Mouse (Mus musculus) liver, postnatal 0 days (tissue): Measurements from ENCODE around the gene Tmem147. TPM values are rescaled to one million over a fixed set of nuclear protein-coding genes. Genes with fewer than 3 reads are reported as not detected.

ENCODE experiments used
- ATAC-seq: fragments of 200-750 bp; cut with Nextera tagmentation; 2 replicates; pipeline ENCODE4 v1.8.0; 2017; ENCODE audit warnings: mild to moderate bottlenecking, moderate library complexity
- DNase-seq: peaks from one replicate; pipeline ENCODE4 v3.0.0-alpha.2; 2016
- H3K27ac ChIP-seq: fragments of 300-500 bp; sonication (generic); 2 replicates; pipeline ENCODE4 v1.5.1; 2014; ENCODE audit warnings: antibody characterized with exemption, moderate library complexity, mild to moderate bottlenecking, low read depth
- H3K27me3 ChIP-seq: fragments of 300-500 bp; sonication (generic); 2 replicates; pipeline ENCODE4 v1.6.1; 2014; ENCODE audit warnings: low read length, control low read depth, mixed read lengths; ENCODE audit not compliant: insufficient read depth
- H3K36me3 ChIP-seq: fragments of 300-500 bp; sonication (generic); replicated peaks from 2 replicates; pipeline ENCODE4 v1.6.1; 2014; ENCODE audit warnings: mild to moderate bottlenecking, control low read depth, low read length, moderate library complexity, mixed read lengths; ENCODE audit not compliant: insufficient read depth
- H3K4me1 ChIP-seq: fragments of 300-500 bp; sonication (generic); 2 replicates; pipeline ENCODE4 v1.6.1; 2014; ENCODE audit warnings: antibody characterized with exemption, mild to moderate bottlenecking, control low read depth; ENCODE audit not compliant: insufficient read depth
- H3K4me2 ChIP-seq: fragments of 300-500 bp; sonication (generic); 2 replicates; pipeline ENCODE4 v1.6.1; 2014; ENCODE audit warnings: low read depth, mild to moderate bottlenecking, low read length, moderate library complexity, mixed read lengths
- H3K4me3 ChIP-seq: fragments of 300-500 bp; sonication (generic); 2 replicates; pipeline ENCODE4 v1.5.1; 2014; ENCODE audit warnings: low read depth, low read length
- H3K9ac ChIP-seq: fragments of 300-500 bp; sonication (generic); replicated peaks from 2 replicates; pipeline ENCODE4 v1.6.1; 2014; ENCODE audit warnings: mild to moderate bottlenecking, moderate library complexity
- H3K9me3 ChIP-seq: fragments of 300-500 bp; sonication (generic); 2 replicates; pipeline ENCODE4 v1.6.1; 2016; ENCODE audit warnings: mild to moderate bottlenecking, control low read depth, low read length, mixed read lengths
- CTCF ChIP-seq: sonication (generic); IDR thresholded peaks from 2 replicates; pipeline ENCODE4 v1.5.1; 2016; ENCODE audit warnings: antibody characterized with exemption, low read depth
- EP300 ChIP-seq: IDR thresholded peaks from 2 replicates; pipeline ENCODE4 v1.6.1; 2016; ENCODE audit warnings: antibody characterized with exemption, low read depth, mild to moderate bottlenecking
- WGBS: fragments of 180-500 bp; shearing (Covaris S2); extraction: QIAGEN DNeasy Blood & Tissue Kit; methylation state at CpG from one replicate; pipeline ENCODE4 v1.1.7; 2014; ENCODE audit not compliant: insufficient replicate concordance; 5-methylcytosine and 5-hydroxymethylcytosine counted together
- polyA plus RNA-seq: library from polyadenylated mRNA; unstranded; fragments of >200 nt; fragmentation: Nextera tagmentation; extraction: Ambion mirVana; gene quantifications from 2 replicates; pipeline ENCODE4 v1.2.1, GENCODE M21; 2015

Tmem147 gene
- polyA plus RNA-seq, 1 experiment from 2014 or later = 158 TPM

GRCm38 (mm10) chr7:30765173-30765572 lies 35.8 kb upstream of the Tmem147 start:
- no peak overlapping the region for H3K27ac ChIP-seq
- 47% methylated on average over 11 of the region's 11 CpGs for WGBS
- TF ChIP-seq CTCF (no peak), EP300 (no peak)

GRCm38 (mm10) chr7:30763456-30763855 lies 34.1 kb upstream of the Tmem147 start, which contains the start of gene Dmkn:
Gene Dmkn (plus strand): TSS chr7:30763756.
- Histone ChIP-seq H3K9ac (no peak within 1 kb of the TSS), H3K36me3 (no peaks in the 10 kb centered on the region), H3K9me3 (no peaks in the 10 kb centered on the region), H3K4me2 (no peak within 1 kb of the TSS), H3K27ac (no peak within 1 kb of the TSS), H3K27me3 (no peaks in the 10 kb centered on the region), H3K4me1 (no peaks in the 10 kb centered on the region; the same call in 1 of the 2 replicates), H3K4me3 (no peak within 1 kb of the TSS)
- ATAC-seq (no peak), DNase-seq (no peak)
- TF ChIP-seq CTCF (no peak), EP300 (no peak)
- WGBS = 51% methylated on average over 5 of the region's 5 CpGs

More at GRCm38 (mm10) chr7:30765173-30765572, 35.8 kb upstream of the Tmem147 start:
- ATAC-seq (no peak), DNase-seq (no peak)
- Histone ChIP-seq H3K9me3 (no peaks in the 10 kb centered on the region), H3K9ac (no peak overlapping the region), H3K36me3 (no peaks in the 10 kb centered on the region), H3K27me3 (no peaks in the 10 kb centered on the region), H3K4me3 (no peak overlapping the region), H3K4me1 (no peaks in the 10 kb centered on the region; the same call in 1 of the 2 replicates), H3K4me2 (no peak overlapping the region)

GRCm38 (mm10) chr7:30761769-30762352 lies 32.5 kb upstream of the Tmem147 start:
- no peak for DNase-seq
- no peak overlapping the region for H3K4me3 ChIP-seq
- 24% methylated on average over 4 of the region's 4 CpGs for WGBS
- H3K36me3 ChIP-seq = no peaks in the 10 kb centered on the region
- TF ChIP-seq CTCF = no peak
- no peak for TF ChIP-seq EP300
- H3K27ac ChIP-seq = no peak overlapping the region
- H3K4me1 ChIP-seq = no peaks in the 10 kb centered on the region; the same call in 1 of the 2 replicates
- H3K9me3 ChIP-seq = no peaks in the 10 kb centered on the region
- no peaks in the 10 kb centered on the region for H3K27me3 ChIP-seq
- no peak overlapping the region for H3K4me2 ChIP-seq
- no peak overlapping the region for H3K9ac ChIP-seq
- ATAC-seq = no peak

GRCm38 (mm10) chr7:30758853-30759252 lies 29.5 kb upstream of the Tmem147 start:
- TF ChIP-seq CTCF = peak; percentile 60
- no peak for TF ChIP-seq EP300
- no peak overlapping the region for H3K9ac ChIP-seq
- no peak overlapping the region for H3K4me2 ChIP-seq
- no peaks in the 10 kb centered on the region for H3K27me3 ChIP-seq
- no peak overlapping the region for H3K4me3 ChIP-seq
- H3K27ac ChIP-seq = no peak overlapping the region
- peaks cover 9% of the 10 kb centered on the region for H3K9me3 ChIP-seq
- 41% methylated on average over 4 of the region's 4 CpGs for WGBS
- DNase-seq = peak; percentile 53
- ATAC-seq = peak; percentile 50; the same call in 1 of the 2 replicates
- no peaks in the 10 kb centered on the region for H3K36me3 ChIP-seq
- H3K4me1 ChIP-seq = no peaks in the 10 kb centered on the region; the same call in 1 of the 2 replicates

GRCm38 (mm10) chr7:30757001-30757400 lies 27.7 kb upstream of the Tmem147 start:
- 66% methylated on average over 3 of the region's 3 CpGs for WGBS
- Histone ChIP-seq H3K27me3 (no peaks in the 10 kb centered on the region), H3K4me2 (no peak overlapping the region), H3K36me3 (no peaks in the 10 kb centered on the region), H3K4me1 (no peaks in the 10 kb centered on the region; the same call in 1 of the 2 replicates), H3K4me3 (no peak overlapping the region), H3K27ac (no peak overlapping the region), H3K9ac (no peak overlapping the region), H3K9me3 (peaks cover 9% of the 10 kb centered on the region)
- ATAC-seq (no peak), DNase-seq (no peak)
- TF ChIP-seq CTCF (no peak), EP300 (no peak)

GRCm38 (mm10) chr7:30751086-30751669 lies 21.8 kb upstream of the Tmem147 start, which contains the start of gene Sbsn:
Gene Sbsn (plus strand): TSS chr7:30751471.
- DNase-seq (no peak), ATAC-seq (no peak)
- no peak within 1 kb of the TSS for H3K4me3 ChIP-seq
- no peaks in the 10 kb centered on the region for H3K36me3 ChIP-seq
- no peaks in the 10 kb centered on the region for H3K4me1 ChIP-seq
- peaks cover 9% of the 10 kb centered on the region for H3K9me3 ChIP-seq
- TF ChIP-seq EP300 = no peak
- no peaks in the 10 kb centered on the region for H3K27me3 ChIP-seq
- no peak within 1 kb of the TSS for H3K27ac ChIP-seq
- H3K4me2 ChIP-seq = no peak within 1 kb of the TSS
- no peak within 1 kb of the TSS for H3K9ac ChIP-seq
- WGBS = 57% methylated on average over 5 of the region's 5 CpGs
